Mouse (Mus musculus): ENCODE measurements around the gene Nudt5.

Nudt5 gene

DNA sequence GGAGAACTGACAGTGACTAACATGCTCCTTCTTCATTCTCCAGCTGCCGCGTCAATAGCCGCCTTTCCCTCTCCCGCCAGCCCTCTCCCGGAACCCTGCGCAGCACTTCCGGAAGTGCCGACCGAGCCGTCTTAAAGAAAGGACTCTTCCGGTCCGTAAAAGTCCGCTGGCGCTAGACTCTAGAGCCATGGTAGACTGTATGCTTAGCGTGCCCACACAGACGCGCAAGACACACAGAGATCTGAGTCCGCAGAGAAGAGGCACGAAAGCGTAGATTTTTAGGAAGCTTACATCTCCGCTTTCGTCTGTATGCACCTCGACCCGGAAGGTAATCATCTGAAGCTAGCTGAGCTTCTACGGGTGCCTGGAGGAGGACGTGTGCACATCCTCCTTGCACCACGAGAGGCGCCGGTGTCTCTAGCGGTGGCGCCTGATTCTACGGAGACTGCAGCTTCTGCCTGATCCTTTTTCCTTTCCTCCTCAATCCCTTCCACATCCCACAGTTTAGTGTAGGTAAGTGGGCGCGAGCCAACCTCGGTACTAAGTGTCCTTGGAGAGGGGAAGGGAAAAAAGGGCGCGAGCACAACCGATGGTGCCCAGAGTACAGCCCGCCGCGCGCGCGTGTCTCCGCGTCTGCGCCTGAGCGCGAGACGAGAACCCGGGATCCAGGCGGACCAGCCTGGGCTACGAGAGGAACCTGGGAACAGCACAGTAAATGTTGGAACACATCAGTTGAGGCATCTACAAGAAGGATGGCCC lies at the start of gene Nudt5, which contains the start of gene Cdc123:
Nudt5 (plus strand) TSS at position 147 of the 759 bp plus-strand sequence.
Cdc123 (minus strand) TSS at position 292 of the 759 bp plus-strand sequence.
- in situ Hi-C loops (cut with MboI; ENCODE audit: low sequenced_read_pairs): no loop called here

DNA sequence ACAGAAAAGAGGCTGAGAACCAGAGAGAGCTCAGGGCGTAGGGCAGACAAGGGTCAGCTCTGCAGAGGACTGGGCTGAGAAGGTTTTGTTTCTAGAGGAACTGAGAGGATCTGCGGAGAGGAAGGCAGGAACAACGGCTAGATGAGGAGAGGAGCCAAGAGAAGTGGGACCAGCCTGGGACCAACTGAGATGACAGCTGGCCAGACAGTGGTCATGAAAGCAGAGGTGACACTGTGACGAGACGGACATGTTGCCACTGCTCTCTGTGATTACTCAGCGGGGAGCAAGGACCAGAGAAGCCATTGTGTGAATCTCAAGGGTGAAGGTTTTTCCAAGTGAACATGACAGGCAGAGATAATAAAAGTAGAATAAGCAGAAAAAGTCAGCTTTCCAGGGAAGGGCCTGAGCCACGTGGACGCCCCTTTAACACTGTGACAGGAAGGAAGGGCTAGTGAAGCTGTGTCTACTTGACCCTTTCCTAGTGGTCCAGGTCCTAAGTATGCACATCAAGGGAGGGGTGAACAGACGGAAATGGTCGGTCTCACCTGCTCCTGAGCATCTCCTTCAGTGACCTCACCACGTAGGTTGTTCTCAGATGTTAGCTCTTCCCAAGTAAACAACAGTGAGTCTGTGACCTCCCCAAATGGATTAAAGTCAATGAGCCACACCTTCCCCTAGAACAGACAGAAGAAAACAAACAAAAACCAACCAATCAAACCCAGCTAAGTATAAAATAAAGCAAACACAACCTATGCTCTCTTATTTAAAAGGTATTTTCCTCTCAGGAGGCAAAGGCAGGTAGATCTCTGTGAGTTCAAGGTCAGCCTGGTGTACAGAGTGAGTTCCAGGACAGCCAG lies 46.8 kb upstream of the Nudt5 start:
- in situ Hi-C loops (cut with MboI; ENCODE audit: low sequenced_read_pairs): no loop called here

DNA sequence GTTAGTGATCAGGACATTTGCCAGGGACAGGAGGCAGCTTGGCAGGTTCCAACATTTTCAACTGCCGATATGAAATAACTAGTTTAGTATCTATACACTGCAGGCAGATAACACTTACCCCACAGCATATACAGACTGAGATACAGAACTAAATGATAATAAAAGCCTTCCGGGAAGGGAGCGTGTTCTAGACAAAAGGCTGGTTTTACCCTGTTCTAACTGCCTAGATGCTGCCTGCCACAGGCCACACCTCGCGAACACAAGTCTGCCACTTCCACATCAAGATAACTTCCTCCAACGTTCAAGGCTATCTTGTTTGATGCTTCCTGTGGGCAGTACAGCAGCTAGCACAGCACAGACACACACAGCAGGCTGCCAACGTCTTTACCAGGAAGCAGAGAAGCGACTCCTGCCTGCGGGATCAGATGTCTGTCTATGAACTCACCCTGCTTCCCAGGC lies 43.6 kb upstream of the Nudt5 start:
- in situ Hi-C loops (cut with MboI; ENCODE audit: low sequenced_read_pairs): loop anchor here (10.0 to 25.0 kb wide), 3 partner anchors 86 to 714 kb away; partner anchors contain the start of gene Camk1d

DNA sequence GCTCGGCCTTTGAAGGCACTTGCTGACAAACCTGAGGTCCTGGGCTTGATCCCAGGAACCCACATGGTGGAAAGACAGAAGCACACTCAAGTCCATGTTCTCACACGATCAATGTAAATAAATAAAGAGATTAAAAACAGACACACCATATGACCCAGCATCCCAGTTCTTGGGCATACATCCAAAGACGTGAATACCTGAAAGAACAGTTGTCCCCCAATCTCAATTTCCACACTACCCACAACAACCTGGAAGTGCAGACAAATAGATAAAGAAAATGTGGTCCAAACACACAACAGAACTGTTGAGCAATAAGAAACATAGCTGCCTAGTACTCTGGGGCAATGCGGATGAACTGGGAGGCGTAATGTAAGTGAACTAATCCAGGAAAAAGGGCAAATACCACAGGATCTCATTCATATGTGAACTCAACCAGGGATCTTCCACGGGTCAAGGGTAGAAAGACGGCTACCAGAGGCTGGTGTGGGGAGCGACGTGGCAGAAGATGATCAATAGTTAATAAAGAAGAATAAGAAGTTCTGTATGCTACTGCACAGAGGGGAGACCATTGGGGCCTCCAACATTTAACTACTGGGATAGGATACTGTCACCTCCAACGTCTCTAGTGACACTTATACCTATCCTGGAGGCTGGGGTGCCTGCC lies 42.8 kb upstream of the Nudt5 start:
- in situ Hi-C loops (cut with MboI; ENCODE audit: low sequenced_read_pairs): loop anchor here (10.0 to 25.0 kb wide), 3 partner anchors 87 to 715 kb away; partner anchors contain the start of gene Camk1d

- in situ Hi-C loops (cut with MboI; ENCODE audit: low sequenced_read_pairs): loop anchor here (10.0 to 25.0 kb wide), 3 partner anchors 90 to 717 kb away; partner anchors contain the start of gene Camk1d
Measured at GRCm38 (mm10) chr2:5804440-5805045, 40.3 kb upstream of the Nudt5 start.

DNA sequence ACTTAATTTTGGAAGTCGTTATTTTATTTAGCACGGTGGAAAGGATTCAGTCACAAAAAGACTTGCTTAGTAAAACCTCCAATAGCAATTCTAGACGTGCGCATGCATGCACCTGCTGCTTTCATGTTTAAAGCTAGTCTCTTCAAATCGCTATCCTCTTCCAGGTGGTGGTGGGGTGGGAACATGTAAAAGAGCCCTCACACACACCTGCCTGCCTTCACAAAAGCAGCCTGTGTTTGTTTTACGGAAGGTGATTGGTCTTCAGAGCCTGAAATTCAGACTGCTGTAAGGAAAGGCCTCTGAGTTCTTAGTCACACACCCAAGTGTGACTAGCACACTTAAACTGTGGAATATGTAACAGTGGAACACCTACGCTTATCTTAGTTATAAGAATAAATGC lies 39.6 kb upstream of the Nudt5 start:
- in situ Hi-C loops (cut with MboI; ENCODE audit: low sequenced_read_pairs): loop anchor here (10.0 to 25.0 kb wide), 3 partner anchors 90 to 718 kb away; partner anchors contain the start of gene Camk1d

GRCm38 (mm10) chr2:5806201-5806600 lies 38.6 kb upstream of the Nudt5 start:
- in situ Hi-C loops (cut with MboI; ENCODE audit: low sequenced_read_pairs): loop anchor here (10.0 to 25.0 kb wide), 3 partner anchors 91 to 719 kb away; partner anchors contain the start of gene Camk1d

- in situ Hi-C loops (cut with MboI; ENCODE audit: low sequenced_read_pairs): loop anchor here (25.0 kb wide), 2 partner anchors 348 to 723 kb away; no protein-coding TSS in a partner anchor
Measured at GRCm38 (mm10) chr2:5810036-5810718, 34.6 kb upstream of the Nudt5 start.

GRCm38 (mm10) chr2:5811235-5811782 lies 33.5 kb upstream of the Nudt5 start:
- in situ Hi-C loops (cut with MboI; ENCODE audit: low sequenced_read_pairs): loop anchor here (25.0 kb wide), 2 partner anchors 349 to 724 kb away; no protein-coding TSS in a partner anchor

- in situ Hi-C loops (cut with MboI; ENCODE audit: low sequenced_read_pairs): loop anchor here (25.0 kb wide), 2 partner anchors 359 to 734 kb away; no protein-coding TSS in a partner anchor
Measured at GRCm38 (mm10) chr2:5821264-5821663, 23.6 kb upstream of the Nudt5 start.

DNA sequence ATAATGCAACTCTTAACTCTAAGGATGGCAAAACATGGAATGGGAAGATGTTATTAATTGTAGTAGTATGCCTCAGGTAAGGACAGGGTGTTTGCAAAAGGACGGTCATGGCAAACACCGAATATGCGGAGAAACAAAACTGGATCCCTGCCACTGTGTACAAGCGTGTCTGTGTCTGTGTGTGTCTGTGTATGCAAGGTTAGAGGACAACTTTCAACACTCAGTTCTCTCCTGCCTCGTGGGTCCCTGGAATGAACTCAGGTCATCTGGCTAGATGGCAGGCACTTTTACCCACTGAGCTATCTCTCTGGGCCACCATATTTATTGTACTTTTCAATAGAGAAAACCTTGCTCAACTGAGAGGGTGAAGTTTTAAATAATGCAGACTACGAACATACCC lies 22.4 kb upstream of the Nudt5 start:
- in situ Hi-C loops (cut with MboI; ENCODE audit: low sequenced_read_pairs): loop anchor here (25.0 kb wide), 2 partner anchors 360 to 735 kb away; no protein-coding TSS in a partner anchor

- in situ Hi-C loops (cut with MboI; ENCODE audit: low sequenced_read_pairs): loop anchor here (25.0 kb wide), 2 partner anchors 362 to 737 kb away; no protein-coding TSS in a partner anchor
Measured at GRCm38 (mm10) chr2:5824213-5824612, 20.6 kb upstream of the Nudt5 start.

GRCm38 (mm10) chr2:5824685-5825084 lies 20.1 kb upstream of the Nudt5 start:
- in situ Hi-C loops (cut with MboI; ENCODE audit: low sequenced_read_pairs): loop anchor here (25.0 kb wide), 2 partner anchors 362 to 737 kb away; no protein-coding TSS in a partner anchor

GRCm38 (mm10) chr2:5825265-5825913 lies 19.4 kb upstream of the Nudt5 start:
- in situ Hi-C loops (cut with MboI; ENCODE audit: low sequenced_read_pairs): no loop called here

DNA sequence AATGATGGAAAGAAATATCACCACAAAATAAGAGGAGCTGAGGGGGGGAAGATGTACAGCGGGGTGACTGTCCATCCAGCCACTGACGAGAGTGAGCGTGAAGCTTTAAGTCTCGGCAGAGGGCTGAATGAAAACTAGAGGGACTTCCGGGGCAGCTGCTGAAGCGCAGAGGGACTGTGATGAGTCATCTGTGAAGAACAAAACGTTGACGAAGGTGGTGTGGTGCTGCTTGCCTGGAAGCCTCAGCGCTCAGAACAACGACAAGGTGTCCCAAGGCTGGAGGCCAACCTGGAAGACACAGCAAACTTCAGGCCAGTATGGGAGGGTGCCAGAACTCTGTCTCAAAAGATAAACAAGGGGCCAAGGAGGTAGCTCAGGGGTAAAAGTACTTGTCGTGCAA lies 4.0 kb upstream of the Nudt5 start:
- in situ Hi-C loops (cut with MboI; ENCODE audit: low sequenced_read_pairs): no loop called here

DNA sequence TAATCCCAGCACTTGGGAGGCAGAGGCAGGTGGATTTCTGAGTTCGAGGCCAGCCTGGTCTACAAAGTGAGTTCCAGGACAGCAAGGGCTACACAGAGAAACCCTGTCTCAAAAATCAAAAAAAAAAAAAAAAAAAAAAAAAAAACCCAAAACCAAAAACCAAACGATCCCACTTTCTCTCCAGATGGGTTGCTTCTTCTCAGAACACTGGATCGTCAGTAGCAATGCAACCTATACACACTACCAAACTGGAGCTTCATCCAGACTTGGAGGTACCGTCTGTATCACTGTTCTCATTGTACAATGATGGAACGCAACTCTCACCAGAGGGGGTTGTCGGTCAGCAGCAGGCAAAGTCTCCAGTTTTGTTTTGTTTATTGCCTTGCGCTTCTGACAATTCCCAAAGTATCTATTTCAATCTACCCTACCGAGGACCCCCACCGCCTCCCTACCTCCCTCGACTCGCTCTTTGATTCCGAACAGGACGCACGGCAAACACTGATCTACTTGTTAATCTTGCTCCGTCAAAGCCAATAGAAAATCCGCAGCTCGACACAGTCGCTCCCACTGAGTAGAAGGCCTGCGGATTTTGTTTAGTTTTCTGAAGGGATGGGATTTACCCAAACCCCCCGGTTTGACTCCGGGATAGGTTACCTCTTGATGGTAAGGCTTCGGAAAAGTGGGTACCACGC lies 492 bp upstream of the Nudt5 start:
- in situ Hi-C loops (cut with MboI; ENCODE audit: low sequenced_read_pairs): no loop called here

DNA sequence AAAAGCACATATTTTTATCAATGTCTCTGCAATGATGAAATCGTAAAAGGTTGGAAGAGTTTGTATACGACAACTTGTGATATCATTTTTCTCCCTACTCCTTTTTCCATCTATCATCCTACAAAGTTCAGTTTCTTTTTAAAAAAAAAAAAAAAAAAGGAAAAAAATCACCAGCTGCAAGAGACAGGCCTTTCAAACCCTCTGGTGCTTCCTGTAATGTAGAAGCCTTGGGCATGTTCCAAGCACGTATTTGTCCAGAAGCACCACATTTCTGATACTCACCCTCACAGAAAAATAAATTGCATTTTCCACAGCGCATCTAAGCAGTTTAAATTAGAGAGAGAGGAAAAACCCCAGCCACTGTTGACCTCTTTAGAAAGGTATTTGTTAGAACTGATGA lies 1.0 kb downstream of the Nudt5 start:
- in situ Hi-C loops (cut with MboI; ENCODE audit: low sequenced_read_pairs): no loop called here

- in situ Hi-C loops (cut with MboI; ENCODE audit: low sequenced_read_pairs): no loop called here
Measured at GRCm38 (mm10) chr2:5851116-5851515, 6.3 kb downstream of the Nudt5 start.

Measured in CH12F3 (cell line).